Mouse (Mus musculus): ENCODE measurements around the gene Map4k5. TPM values are rescaled to one million over a fixed set of nuclear protein-coding genes. Genes with fewer than 3 reads are reported as not detected.

Map4k5 gene
- 5.1 and 5.6 TPM in 2 replicates for polyA plus RNA-seq (2012; rRNA removed)

GRCm38 (mm10) chr12:69892371-69893251 is at the start of gene Map4k5, which contains the start of gene Atl1:
Map4k5 (minus strand) TSS chr12:69893200.
Atl1 (plus strand) TSS chr12:69892614.
- Histone ChIP-seq H3K27ac (ENCODE audit: control insufficient read depth, insufficient read depth, low read depth, low read length) (peak within 1 kb of the TSS; percentile 84), H3K27me3 (ENCODE audit: control insufficient read depth, insufficient read depth, low read length) (no peaks in the 10 kb centered on the region), H3K36me3 (ENCODE audit: control insufficient read depth, insufficient read depth, low read length) (no peaks in the 10 kb centered on the region), H3K4me3 (ENCODE audit: control insufficient read depth, low read depth, low read length) (peak within 1 kb of the TSS; percentile 95), H3K4me1 (ENCODE audit: control insufficient read depth, insufficient read depth, low read length) (peaks cover 2% of the 10 kb centered on the region)
- TF ChIP-seq CTCF (IDR thresholded peaks at IDR 0.05; ENCODE audit: control insufficient read depth, insufficient read depth, insufficient replicate concordance, low read depth, low read length) (peak; percentile 50; the same call in 1 of the 2 replicates), POLR2A (IDR thresholded peaks at IDR 0.05; ENCODE audit: control insufficient read depth, low read depth, low read length) (no peak; the same call in none of the 2 replicates)

DNA sequence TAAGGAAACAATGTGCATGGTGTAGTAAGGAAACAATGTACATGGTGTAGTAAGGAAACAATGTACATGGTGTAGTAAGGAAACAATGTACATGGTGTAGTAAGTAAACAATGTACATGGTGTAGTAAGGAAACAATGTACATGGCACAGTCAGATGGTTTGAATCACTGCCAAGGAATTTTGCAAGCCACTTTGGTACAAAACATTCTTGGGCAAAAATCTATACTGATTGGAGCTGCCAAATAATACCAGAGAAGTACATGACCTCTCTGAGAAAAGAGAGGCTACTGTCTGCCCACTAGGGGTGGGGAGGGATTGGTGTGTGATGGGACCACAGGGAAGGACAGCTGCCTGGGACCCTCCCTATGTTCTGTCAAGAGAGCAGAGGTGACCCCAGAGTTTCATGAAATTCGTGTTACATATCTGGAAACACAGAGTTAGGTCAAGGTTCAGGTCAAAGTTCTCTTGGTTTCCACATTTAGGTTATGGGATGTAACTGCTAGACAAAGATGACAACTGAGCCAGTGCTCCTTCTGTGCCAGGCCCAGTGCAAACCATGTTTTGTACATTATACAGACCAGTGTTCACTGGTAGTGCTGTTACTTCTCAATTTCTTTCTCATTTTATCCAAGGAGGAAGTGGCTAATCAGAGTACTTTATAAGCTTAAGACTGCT is 48.8 kb upstream of the Map4k5 start:
- Histone ChIP-seq H3K27ac (ENCODE audit: control insufficient read depth, insufficient read depth, low read depth, low read length) (no peak overlapping the region), H3K27me3 (ENCODE audit: control insufficient read depth, insufficient read depth, low read length) (no peaks in the 10 kb centered on the region), H3K36me3 (ENCODE audit: control insufficient read depth, insufficient read depth, low read length) (no peaks in the 10 kb centered on the region; the same call in none of the 2 replicates), H3K4me1 (ENCODE audit: control insufficient read depth, insufficient read depth, low read length) (no peaks in the 10 kb centered on the region), H3K4me3 (ENCODE audit: control insufficient read depth, low read depth, low read length) (no peak overlapping the region)
- TF ChIP-seq CTCF (IDR thresholded peaks at IDR 0.05; ENCODE audit: control insufficient read depth, insufficient read depth, insufficient replicate concordance, low read depth, low read length): no peak
- TF ChIP-seq POLR2A (IDR thresholded peaks at IDR 0.05; ENCODE audit: control insufficient read depth, low read depth, low read length): no peak

DNA sequence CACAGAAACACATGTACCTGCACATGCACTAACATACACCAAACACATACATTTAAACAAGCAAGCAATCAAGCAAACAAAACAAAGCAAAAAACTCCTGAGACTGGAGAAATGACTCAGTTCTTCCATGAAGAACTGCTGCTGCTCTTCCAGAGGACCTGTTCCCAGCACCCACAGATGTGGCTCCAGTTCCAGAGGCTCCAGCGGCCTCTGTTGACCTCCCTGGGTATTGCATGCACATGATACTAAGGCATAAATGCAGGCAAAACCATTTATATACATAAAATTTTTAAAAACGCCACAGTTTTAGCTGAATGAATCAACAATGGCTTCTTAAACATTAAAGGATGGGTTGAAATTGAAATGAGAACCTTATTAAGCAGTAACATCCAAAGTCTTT is 46.3 kb upstream of the Map4k5 start:
- H3K4me1 ChIP-seq (ENCODE audit: control insufficient read depth, insufficient read depth, low read length): no peaks in the 10 kb centered on the region
- TF ChIP-seq CTCF (IDR thresholded peaks at IDR 0.05; ENCODE audit: control insufficient read depth, insufficient read depth, insufficient replicate concordance, low read depth, low read length): no peak
- no peak for TF ChIP-seq POLR2A (IDR thresholded peaks at IDR 0.05; ENCODE audit: control insufficient read depth, low read depth, low read length)
- H3K27me3 ChIP-seq (ENCODE audit: control insufficient read depth, insufficient read depth, low read length): no peaks in the 10 kb centered on the region

DNA sequence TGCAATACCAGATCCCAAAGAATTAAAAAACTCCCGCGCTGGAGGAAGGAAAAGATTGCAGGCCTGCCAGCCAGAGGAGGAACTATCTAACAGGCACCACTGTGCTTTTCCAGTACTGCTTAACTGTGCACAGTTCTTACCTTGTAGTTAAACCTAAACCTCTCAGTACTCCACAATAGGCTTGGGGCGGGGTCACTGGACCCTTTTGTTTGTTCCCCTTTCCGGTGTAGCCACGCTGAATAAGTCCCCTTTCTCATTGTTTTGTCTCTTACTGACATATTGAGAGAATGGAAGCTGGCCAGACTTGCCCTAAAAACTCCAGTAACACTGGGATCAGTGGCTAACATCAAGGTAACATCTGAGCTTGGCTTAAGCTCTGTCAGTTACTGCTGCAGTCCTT is 44.7 kb upstream of the Map4k5 start:
- no peaks in the 10 kb centered on the region for H3K27me3 ChIP-seq (ENCODE audit: control insufficient read depth, insufficient read depth, low read length)
- TF ChIP-seq POLR2A (IDR thresholded peaks at IDR 0.05; ENCODE audit: control insufficient read depth, low read depth, low read length) (no peak), CTCF (IDR thresholded peaks at IDR 0.05; ENCODE audit: control insufficient read depth, insufficient read depth, insufficient replicate concordance, low read depth, low read length) (no peak)
- peaks cover 1% of the 10 kb centered on the region for H3K36me3 ChIP-seq (ENCODE audit: control insufficient read depth, insufficient read depth, low read length)
- H3K4me1 ChIP-seq (ENCODE audit: control insufficient read depth, insufficient read depth, low read length): no peaks in the 10 kb centered on the region
- H3K4me3 ChIP-seq (ENCODE audit: control insufficient read depth, low read depth, low read length): no peak overlapping the region
- H3K27ac ChIP-seq (ENCODE audit: control insufficient read depth, insufficient read depth, low read depth, low read length): no peak overlapping the region

More for the DNA sequence above, 46.3 kb upstream of the Map4k5 start:
- Histone ChIP-seq H3K36me3 (ENCODE audit: control insufficient read depth, insufficient read depth, low read length) (peaks cover 1% of the 10 kb centered on the region), H3K27ac (ENCODE audit: control insufficient read depth, insufficient read depth, low read depth, low read length) (no peak overlapping the region), H3K4me3 (ENCODE audit: control insufficient read depth, low read depth, low read length) (no peak overlapping the region)

GRCm38 (mm10) chr12:69926716-69927115 is 33.7 kb upstream of the Map4k5 start:
- Histone ChIP-seq H3K4me1 (ENCODE audit: control insufficient read depth, insufficient read depth, low read length) (no peaks in the 10 kb centered on the region), H3K36me3 (ENCODE audit: control insufficient read depth, insufficient read depth, low read length) (0 out of 2 replicates have a peak, but pooled peaks cover 2% of the 10 kb centered on the region), H3K4me3 (ENCODE audit: control insufficient read depth, low read depth, low read length) (no peak overlapping the region), H3K27ac (ENCODE audit: control insufficient read depth, insufficient read depth, low read depth, low read length) (no peak overlapping the region), H3K27me3 (ENCODE audit: control insufficient read depth, insufficient read depth, low read length) (no peaks in the 10 kb centered on the region)
- no peak for TF ChIP-seq CTCF (IDR thresholded peaks at IDR 0.05; ENCODE audit: control insufficient read depth, insufficient read depth, insufficient replicate concordance, low read depth, low read length)
- TF ChIP-seq POLR2A (IDR thresholded peaks at IDR 0.05; ENCODE audit: control insufficient read depth, low read depth, low read length): no peak

DNA sequence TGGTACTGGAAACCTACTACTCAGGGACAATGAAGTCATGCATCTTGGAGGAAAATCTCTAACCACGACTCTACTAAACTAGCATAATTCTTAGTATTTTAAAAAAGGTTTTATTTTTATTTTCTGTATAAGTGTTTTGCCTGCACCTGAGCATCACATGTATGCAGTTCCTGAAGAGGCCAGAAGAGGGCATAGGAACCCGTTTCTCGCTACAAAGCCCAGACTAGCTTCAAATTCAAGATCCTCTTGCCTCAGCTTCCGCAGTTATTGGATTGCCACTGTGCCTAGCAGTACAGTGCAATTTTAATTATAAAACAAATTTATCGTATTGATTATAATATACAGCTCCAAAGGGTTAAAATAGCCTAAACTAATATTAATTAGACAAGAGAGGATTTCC is 31.0 kb upstream of the Map4k5 start:
- H3K27ac ChIP-seq (ENCODE audit: control insufficient read depth, insufficient read depth, low read depth, low read length): no peak overlapping the region
- no peak overlapping the region for H3K4me3 ChIP-seq (ENCODE audit: control insufficient read depth, low read depth, low read length)
- H3K36me3 ChIP-seq (ENCODE audit: control insufficient read depth, insufficient read depth, low read length): 0 out of 2 replicates have a peak, but pooled peaks cover 2% of the 10 kb centered on the region
- no peaks in the 10 kb centered on the region for H3K4me1 ChIP-seq (ENCODE audit: control insufficient read depth, insufficient read depth, low read length)
- no peak for TF ChIP-seq CTCF (IDR thresholded peaks at IDR 0.05; ENCODE audit: control insufficient read depth, insufficient read depth, insufficient replicate concordance, low read depth, low read length)
- TF ChIP-seq POLR2A (IDR thresholded peaks at IDR 0.05; ENCODE audit: control insufficient read depth, low read depth, low read length): no peak
- no peaks in the 10 kb centered on the region for H3K27me3 ChIP-seq (ENCODE audit: control insufficient read depth, insufficient read depth, low read length)

GRCm38 (mm10) chr12:69923603-69924002 is 30.6 kb upstream of the Map4k5 start:
- H3K36me3 ChIP-seq (ENCODE audit: control insufficient read depth, insufficient read depth, low read length): 0 out of 2 replicates have a peak, but pooled peaks cover 2% of the 10 kb centered on the region
- no peaks in the 10 kb centered on the region for H3K4me1 ChIP-seq (ENCODE audit: control insufficient read depth, insufficient read depth, low read length)
- TF ChIP-seq POLR2A (IDR thresholded peaks at IDR 0.05; ENCODE audit: control insufficient read depth, low read depth, low read length) (no peak), CTCF (IDR thresholded peaks at IDR 0.05; ENCODE audit: control insufficient read depth, insufficient read depth, insufficient replicate concordance, low read depth, low read length) (no peak)
- H3K27ac ChIP-seq (ENCODE audit: control insufficient read depth, insufficient read depth, low read depth, low read length): no peak overlapping the region
- H3K27me3 ChIP-seq (ENCODE audit: control insufficient read depth, insufficient read depth, low read length): no peaks in the 10 kb centered on the region
- no peak overlapping the region for H3K4me3 ChIP-seq (ENCODE audit: control insufficient read depth, low read depth, low read length)
